Mouse (Mus musculus) liver, embryonic 13.5 days (tissue): ENCODE results near the gene Fblim1. TPM values are rescaled to one million over a fixed set of nuclear protein-coding genes. Genes with fewer than 3 reads are reported as not detected.

Experiments used
- ATAC-seq: fragments of 200-750 bp; cut with Nextera tagmentation; 2 replicates; pipeline ENCODE4 v1.8.0; 2017; ENCODE audit warnings: low read depth, mild to moderate bottlenecking, moderate number of reproducible peaks, moderate library complexity
- DNase-seq: peaks from one replicate; pipeline ENCODE4 v3.0.0; 2022
- H3K27ac ChIP-seq: fragments of 300-500 bp; sonication (generic); 2 replicates; pipeline ENCODE4 v1.5.1; 2015; ENCODE audit warnings: moderate library complexity, mild to moderate bottlenecking, inconsistent platforms
- H3K27me3 ChIP-seq: fragments of 300-500 bp; sonication (generic); 2 replicates; pipeline ENCODE4 v1.6.1; 2015; ENCODE audit warnings: mild to moderate bottlenecking, inconsistent platforms
- H3K36me3 ChIP-seq: fragments of 300-500 bp; sonication (generic); 2 replicates; pipeline ENCODE4 v1.6.1; 2015; ENCODE audit warnings: mild to moderate bottlenecking, inconsistent platforms
- H3K4me1 ChIP-seq: fragments of 300-500 bp; sonication (generic); replicated peaks from 2 replicates; pipeline ENCODE4 v1.6.1; 2015; ENCODE audit warnings: inconsistent platforms
- H3K4me2 ChIP-seq: fragments of 300-500 bp; sonication (generic); 2 replicates; pipeline ENCODE4 v1.6.1; 2015; ENCODE audit warnings: inconsistent platforms, mild to moderate bottlenecking, moderate library complexity
- H3K4me3 ChIP-seq: fragments of 300-500 bp; sonication (generic); replicated peaks from 2 replicates; pipeline ENCODE4 v1.5.1; 2015; ENCODE audit warnings: mild to moderate bottlenecking, inconsistent platforms
- H3K9ac ChIP-seq: fragments of 300-500 bp; sonication (generic); 2 replicates; pipeline ENCODE4 v1.6.1; 2015; ENCODE audit warnings: mild to moderate bottlenecking, inconsistent platforms
- H3K9me3 ChIP-seq: fragments of 300-500 bp; sonication (generic); replicated peaks from 2 replicates; pipeline ENCODE4 v1.6.1; 2016; ENCODE audit warnings: inconsistent platforms
- WGBS: fragments of 180-500 bp; shearing (Covaris S2); methylation state at CpG from one replicate; pipeline ENCODE4 v1.1.7; 2015; ENCODE audit not compliant: insufficient replicate concordance; 5-methylcytosine and 5-hydroxymethylcytosine counted together
- polyA plus RNA-seq: library from polyadenylated mRNA; unstranded; fragments of >200 nt; fragmentation: Nextera tagmentation; extraction: Ambion mirVana; gene quantifications from 2 replicates; pipeline ENCODE4 v1.2.1, GENCODE M21; 2015

Gene Fblim1
- polyA plus RNA-seq, 1 experiment from 2014 or later = 1.9 TPM

- Histone ChIP-seq H3K4me2 (peak overlapping the region; percentile 98), H3K9me3 (no peaks in the 10 kb centered on the region), H3K4me3 (peak overlapping the region; percentile 94), H3K4me1 (peaks cover 70% of the 10 kb centered on the region), H3K27ac (peak overlapping the region; percentile 96), H3K36me3 (no peaks in the 10 kb centered on the region), H3K9ac (peak overlapping the region; percentile 95), H3K27me3 (no peaks in the 10 kb centered on the region)
- WGBS = under 1% methylated on average over 14 of the region's 14 CpGs
- ATAC-seq (no peak), DNase-seq (no peak)
Measured at GRCm38 (mm10) chr4:141537226-141537610, 68.7 kb downstream of the Fblim1 start.

DNA sequence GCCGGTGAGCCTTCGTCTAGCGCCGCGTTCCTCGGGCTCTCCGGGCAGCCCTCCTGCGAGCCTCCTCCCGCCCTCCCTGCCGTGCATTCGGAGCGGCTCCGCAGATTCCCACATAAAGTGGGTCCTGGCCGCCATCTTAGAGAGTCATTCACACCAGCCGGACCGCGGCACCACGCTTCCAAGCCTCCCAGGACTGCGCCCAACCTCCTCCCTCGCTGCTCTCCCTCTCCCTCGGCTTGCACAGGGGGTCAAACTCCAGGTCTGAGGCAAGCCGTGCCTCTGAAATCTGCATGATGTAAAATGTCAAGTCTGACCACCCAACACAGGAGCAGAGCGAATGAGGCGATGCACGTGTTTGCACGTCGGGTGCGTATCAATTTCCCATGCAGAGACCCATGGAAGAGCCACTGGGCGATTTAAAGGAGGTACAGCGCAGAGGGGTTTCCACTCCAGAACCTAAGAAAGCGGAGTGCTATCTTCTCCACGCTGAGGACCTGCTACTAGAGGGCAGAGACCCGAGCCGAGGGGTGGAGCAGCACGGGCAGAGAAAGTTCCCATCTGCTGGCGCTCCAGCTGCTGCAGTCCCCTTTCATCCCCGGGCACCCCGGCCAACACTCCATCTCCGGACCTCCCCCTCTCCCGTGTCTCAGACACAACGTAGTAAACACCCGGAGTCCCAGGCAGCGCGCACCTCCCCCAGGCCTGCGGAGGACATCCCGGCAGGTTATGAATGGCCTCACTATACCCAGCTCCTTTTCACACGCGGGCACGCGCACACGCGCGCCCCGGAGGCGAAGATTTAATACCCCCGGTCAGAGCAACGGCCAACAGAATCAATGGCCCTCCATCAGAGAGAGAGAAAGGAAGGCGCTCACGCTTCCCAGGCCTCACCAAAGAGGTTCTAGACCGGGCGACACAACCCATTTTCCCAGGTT lies 69.3 kb downstream of the Fblim1 start:
- Histone ChIP-seq H3K9ac (peak overlapping the region; percentile 95), H3K27me3 (no peaks in the 10 kb centered on the region), H3K4me1 (peaks cover 72% of the 10 kb centered on the region), H3K9me3 (no peaks in the 10 kb centered on the region), H3K27ac (peak overlapping the region; percentile 96), H3K36me3 (no peaks in the 10 kb centered on the region), H3K4me3 (peak overlapping the region; percentile 94), H3K4me2 (peak overlapping the region; percentile 98)
- WGBS = under 1% methylated on average over 61 of the region's 61 CpGs
- DNase-seq (peak; percentile 66), ATAC-seq (peak; percentile 8)

GRCm38 (mm10) chr4:141534947-141535680 lies 70.8 kb downstream of the Fblim1 start:
- Histone ChIP-seq H3K27me3 (no peaks in the 10 kb centered on the region), H3K36me3 (peaks cover 6% of the 10 kb centered on the region), H3K4me1 (peaks cover 70% of the 10 kb centered on the region), H3K9me3 (no peaks in the 10 kb centered on the region), H3K9ac (peak overlapping the region; percentile 95), H3K4me3 (peak overlapping the region; percentile 94), H3K27ac (peak overlapping the region; percentile 96), H3K4me2 (peak overlapping the region; percentile 98)
- 29% methylated on average over 11 of the region's 11 CpGs for WGBS
- peak; percentile 58 for ATAC-seq
- peak; percentile 58 for DNase-seq

GRCm38 (mm10) chr4:141530979-141531378 lies 74.9 kb downstream of the Fblim1 start:
- DNase-seq = no peak
- 77% methylated on average over 15 of the region's 15 CpGs for WGBS
- Histone ChIP-seq H3K4me2 (no peak overlapping the region), H3K9me3 (no peaks in the 10 kb centered on the region), H3K36me3 (peaks cover 9% of the 10 kb centered on the region), H3K27me3 (no peaks in the 10 kb centered on the region), H3K27ac (no peak overlapping the region; the same call in 1 of the 2 replicates), H3K4me1 (peaks cover 88% of the 10 kb centered on the region), H3K4me3 (no peak overlapping the region), H3K9ac (no peak overlapping the region)
- ATAC-seq = no peak

DNA sequence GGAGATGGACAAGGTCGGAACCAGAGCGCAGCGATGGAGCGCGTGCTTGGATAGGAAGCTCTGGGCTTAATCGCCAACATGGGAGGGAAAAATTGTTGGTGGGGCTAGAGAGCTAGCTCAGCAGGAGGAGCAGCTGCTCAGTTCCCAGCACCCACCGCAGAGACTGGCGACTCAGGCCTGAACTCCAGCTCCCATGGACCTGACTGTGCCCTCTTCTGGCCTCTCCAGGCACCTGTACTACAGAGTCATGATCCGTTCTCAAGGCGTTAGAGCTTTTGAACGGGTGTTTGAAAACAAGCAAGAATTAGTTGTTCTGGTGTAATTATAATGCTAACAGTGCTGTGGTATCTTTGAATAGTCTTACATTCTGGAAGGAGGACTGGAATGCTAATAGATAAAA lies 77.0 kb downstream of the Fblim1 start:
- no peak for ATAC-seq
- H3K4me1 ChIP-seq = peaks cover 89% of the 10 kb centered on the region

GRCm38 (mm10) chr4:141526936-141527650 lies 78.8 kb downstream of the Fblim1 start:
- H3K4me2 ChIP-seq = no peak overlapping the region
- no peak overlapping the region for H3K4me3 ChIP-seq
- H3K27me3 ChIP-seq = no peaks in the 10 kb centered on the region
- no peak overlapping the region for H3K9ac ChIP-seq
- no peaks in the 10 kb centered on the region for H3K9me3 ChIP-seq
- whole genome bisulfite sequencing = 60% methylated on average over 7 of the region's 7 CpGs
- H3K4me1 ChIP-seq = peaks cover 79% of the 10 kb centered on the region
- H3K27ac ChIP-seq = no peak overlapping the region
- ATAC-seq = no peak
- peaks cover 11% of the 10 kb centered on the region for H3K36me3 ChIP-seq
- no peak for DNase-seq

More for the DNA sequence above, 77.0 kb downstream of the Fblim1 start:
- Histone ChIP-seq H3K9me3 (no peaks in the 10 kb centered on the region), H3K4me2 (no peak overlapping the region), H3K27me3 (no peaks in the 10 kb centered on the region), H3K9ac (no peak overlapping the region), H3K4me3 (no peak overlapping the region), H3K27ac (no peak overlapping the region), H3K36me3 (peaks cover 9% of the 10 kb centered on the region)
- no peak for DNase-seq
- WGBS = 87% methylated on average over 11 of the region's 11 CpGs

Other genes with a start within 250 kb of the Fblim1 start
- 0.09 TPM in 1 of 2 replicates, not detected in the other for gene Fam131c, start 237.9 kb downstream of the Fblim1 start, polyA plus RNA-seq
- not detected in 2 replicates for gene Clcnka, start 207.4 kb downstream of the Fblim1 start, polyA plus RNA-seq
- not detected in 2 replicates for gene Clcnkb, start 190.1 kb downstream of the Fblim1 start, polyA plus RNA-seq
- 0.03 and 0.23 TPM in 2 replicates for gene Hspb7, start 185.3 kb downstream of the Fblim1 start, polyA plus RNA-seq
- gene Srarp, start 170.0 kb downstream of the Fblim1 start, polyA plus RNA-seq = not detected in 2 replicates
- gene Zbtb17, start 161.4 kb downstream of the Fblim1 start, polyA plus RNA-seq = 9.5 and 11.4 TPM in 2 replicates
- gene Spen, start 67.5 kb downstream of the Fblim1 start, polyA plus RNA-seq = 4.2 and 4.8 TPM in 2 replicates
- 3.6 and 3.7 TPM in 2 replicates for gene Tmem82, start 12.5 kb upstream of the Fblim1 start, polyA plus RNA-seq
- 0.07 and 0.13 TPM in 2 replicates for gene Slc25a34, start 17.7 kb upstream of the Fblim1 start, polyA plus RNA-seq
- 0.91 and 1.1 TPM in 2 replicates for gene Plekhm2, start 58.8 kb upstream of the Fblim1 start, polyA plus RNA-seq
- 0.46 TPM in 1 of 2 replicates, not detected in the other for gene Rsc1a1, start 79.5 kb upstream of the Fblim1 start, polyA plus RNA-seq
- 15.0 and 19.1 TPM in 2 replicates for gene Ddi2, start 117.3 kb upstream of the Fblim1 start, polyA plus RNA-seq
- gene Agmat, start 140.6 kb upstream of the Fblim1 start, polyA plus RNA-seq = 18.4 and 18.5 TPM in 2 replicates
- 2.1 and 2.2 TPM in 2 replicates for gene Dnajc16, start 184.8 kb upstream of the Fblim1 start, polyA plus RNA-seq
- gene Casp9, start 187.5 kb upstream of the Fblim1 start, polyA plus RNA-seq = 9.1 and 11.0 TPM in 2 replicates
- gene Cela2a, start 220.1 kb upstream of the Fblim1 start, polyA plus RNA-seq = 0.18 and 0.36 TPM in 2 replicates
- gene Ctrc, start 240.3 kb upstream of the Fblim1 start, polyA plus RNA-seq = not detected in 2 replicates